Mouse (Mus musculus): ENCODE measurements around the gene Gm8356. TPM values are rescaled to one million over a fixed set of nuclear protein-coding genes. Genes with fewer than 3 reads are reported as not detected.
"Not testable (repeated sequence)": the region's sequence is repeated elsewhere in the genome, so short reads cannot be mapped to it uniquely, and the experiment has no call there.

The Gm8356 gene
- not detected in 2 replicates for polyA plus RNA-seq (2014; fragmentation: Nextera tagmentation; extraction: Ambion mirVana)

DNA sequence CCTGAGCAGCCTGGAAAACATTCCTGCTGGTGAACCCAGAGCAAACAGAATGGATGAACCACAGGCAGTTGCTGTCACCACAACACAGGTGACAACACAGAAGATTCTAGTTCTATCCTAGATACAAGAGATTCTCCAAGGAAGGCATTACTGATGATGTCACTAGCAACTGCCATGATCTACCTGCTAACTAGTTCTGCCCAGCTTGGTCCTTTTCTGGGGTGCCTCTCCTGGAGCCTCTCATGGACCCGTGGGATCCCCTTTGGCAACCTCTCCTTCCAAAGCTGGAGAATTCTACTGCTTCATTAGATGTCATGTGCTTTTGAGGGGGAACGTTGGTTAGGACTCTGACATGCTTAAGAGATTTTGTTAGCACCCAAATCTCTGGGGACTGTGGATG is at the start of gene Gm8356:
Gm8356 (minus strand) TSS at position 101 of the 400 bp plus-strand sequence.
- not testable (repeated sequence) for H3K27ac ChIP-seq (replicated peaks in 1 of 2; ENCODE audit: control insufficient read depth in 1 of 2, insufficient read depth in 1 of 2, low read depth in 2 of 2, low read length in 2 of 2); H3K4me3 ChIP-seq (ENCODE audit: control insufficient read depth in 1 of 2, insufficient read depth in 1 of 2, low read depth in 1 of 2, low read length in 2 of 2); H3K27me3 ChIP-seq (ENCODE audit: control insufficient read depth, insufficient read depth, low read length); H3K4me2 ChIP-seq (ENCODE audit: low read length); H3K9me3 ChIP-seq (ENCODE audit: control insufficient read depth, low read length); H3K36me3 ChIP-seq (ENCODE audit: control insufficient read depth, insufficient read depth, low read length); ATAC-seq (ENCODE audit: insufficient number of reproducible peaks, insufficient read depth, low FRiP score, low read depth); H3K4me1 ChIP-seq (ENCODE audit: control insufficient read depth in 2 of 2, insufficient read depth in 2 of 2, low read length in 2 of 2); H3K9ac ChIP-seq (ENCODE audit: low read length)
- no CpG with 5 or more reads among the region's 2 CpGs for WGBS

DNA sequence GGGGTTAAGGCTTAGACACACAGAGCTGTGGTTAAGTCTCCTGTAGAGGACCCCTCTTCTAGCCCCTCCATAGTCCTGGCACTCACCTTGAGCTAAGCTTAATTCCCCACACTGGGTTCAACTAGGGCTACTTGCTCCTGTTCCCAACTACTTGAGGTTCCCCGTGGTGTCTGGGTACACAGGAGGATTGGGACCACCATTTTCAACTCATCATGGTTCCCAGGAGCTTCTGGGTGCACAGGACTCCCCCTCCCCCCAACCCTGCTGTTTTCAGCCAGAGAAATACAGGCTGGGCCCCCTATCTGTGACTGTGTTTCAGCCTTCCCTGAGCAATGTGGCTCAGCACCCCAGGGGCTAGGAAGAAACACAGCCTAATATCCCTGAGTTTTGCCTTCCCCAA is 50.8 kb downstream of the Gm8356 start:
- H3K27me3 ChIP-seq (ENCODE audit: control insufficient read depth, insufficient read depth, low read length); H3K9ac ChIP-seq (ENCODE audit: low read length); ATAC-seq (ENCODE audit: insufficient number of reproducible peaks, insufficient read depth, low FRiP score, low read depth); H3K4me2 ChIP-seq (ENCODE audit: low read length); H3K36me3 ChIP-seq (ENCODE audit: control insufficient read depth, insufficient read depth, low read length); H3K4me1 ChIP-seq (ENCODE audit: control insufficient read depth in 2 of 2, insufficient read depth in 2 of 2, low read length in 2 of 2); H3K9me3 ChIP-seq (ENCODE audit: control insufficient read depth, low read length); H3K4me3 ChIP-seq (ENCODE audit: control insufficient read depth in 1 of 2, insufficient read depth in 1 of 2, low read depth in 1 of 2, low read length in 2 of 2); H3K27ac ChIP-seq (replicated peaks in 1 of 2; ENCODE audit: control insufficient read depth in 1 of 2, insufficient read depth in 1 of 2, low read depth in 2 of 2, low read length in 2 of 2): not testable (repeated sequence)
- 22% methylated on average over 1 of the region's 1 CpGs for WGBS

DNA sequence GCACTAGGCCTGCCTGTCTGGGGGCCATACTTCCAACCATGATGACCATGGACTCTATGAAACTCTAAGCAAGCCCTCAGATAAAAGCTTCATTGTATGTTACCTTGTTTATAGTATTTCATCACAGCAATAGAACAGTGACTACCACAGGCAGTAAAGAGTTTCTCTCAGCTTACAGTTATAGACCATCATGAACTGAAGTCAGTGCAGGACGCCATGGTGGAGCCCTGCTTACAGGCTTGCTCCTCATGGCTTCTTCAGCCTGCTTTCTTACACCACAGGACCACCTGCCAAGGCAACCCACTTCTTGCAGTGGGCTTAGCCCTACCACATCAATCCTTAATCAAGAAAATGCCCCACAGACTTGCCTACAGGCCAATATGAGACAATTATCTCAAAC is 51.5 kb downstream of the Gm8356 start:
- not testable (repeated sequence) for H3K4me3 ChIP-seq (ENCODE audit: control insufficient read depth in 1 of 2, insufficient read depth in 1 of 2, low read depth in 1 of 2, low read length in 2 of 2); H3K27me3 ChIP-seq (ENCODE audit: control insufficient read depth, insufficient read depth, low read length); H3K9ac ChIP-seq (ENCODE audit: low read length); ATAC-seq (ENCODE audit: insufficient number of reproducible peaks, insufficient read depth, low FRiP score, low read depth); H3K27ac ChIP-seq (replicated peaks in 1 of 2; ENCODE audit: control insufficient read depth in 1 of 2, insufficient read depth in 1 of 2, low read depth in 2 of 2, low read length in 2 of 2); H3K4me2 ChIP-seq (ENCODE audit: low read length); H3K4me1 ChIP-seq (ENCODE audit: control insufficient read depth in 2 of 2, insufficient read depth in 2 of 2, low read length in 2 of 2); H3K36me3 ChIP-seq (ENCODE audit: control insufficient read depth, insufficient read depth, low read length); H3K9me3 ChIP-seq (ENCODE audit: control insufficient read depth, low read length)
- no CpG with 5 or more reads among the region's 1 CpGs for WGBS

DNA sequence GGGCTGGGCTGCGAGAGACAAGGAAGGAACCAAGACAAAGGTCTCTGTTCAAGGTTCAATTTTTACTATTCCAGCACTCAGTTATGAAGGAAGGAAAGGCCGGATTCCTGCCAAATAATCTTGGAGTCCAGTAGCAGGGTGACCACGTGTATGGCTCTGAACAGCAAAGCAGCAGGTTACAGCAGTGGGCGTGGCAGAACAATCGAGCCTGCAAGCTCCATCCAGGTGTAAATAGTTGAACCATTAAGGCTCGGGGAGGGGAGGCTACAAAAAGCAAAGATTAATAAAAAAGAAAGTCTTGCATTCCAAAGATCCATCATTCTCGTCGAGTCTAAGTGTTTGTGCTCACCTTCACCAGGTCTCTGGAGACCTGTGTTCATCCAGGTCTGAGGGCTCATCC is 55.0 kb downstream of the Gm8356 start:
- H3K4me3 ChIP-seq (ENCODE audit: control insufficient read depth in 1 of 2, insufficient read depth in 1 of 2, low read depth in 1 of 2, low read length in 2 of 2); H3K9me3 ChIP-seq (ENCODE audit: control insufficient read depth, low read length); ATAC-seq (ENCODE audit: insufficient number of reproducible peaks, insufficient read depth, low FRiP score, low read depth); H3K4me1 ChIP-seq (ENCODE audit: control insufficient read depth in 2 of 2, insufficient read depth in 2 of 2, low read length in 2 of 2); H3K27me3 ChIP-seq (ENCODE audit: control insufficient read depth, insufficient read depth, low read length); H3K27ac ChIP-seq (replicated peaks in 1 of 2; ENCODE audit: control insufficient read depth in 1 of 2, insufficient read depth in 1 of 2, low read depth in 2 of 2, low read length in 2 of 2); H3K9ac ChIP-seq (ENCODE audit: low read length); H3K4me2 ChIP-seq (ENCODE audit: low read length); H3K36me3 ChIP-seq (ENCODE audit: control insufficient read depth, insufficient read depth, low read length): not testable (repeated sequence)
- 74% methylated on average over 7 of the region's 8 CpGs for WGBS

Other genes starting within 250 kb of the Gm8356 start
- 0.18 and 0.34 TPM in 2 replicates for gene Gm21103, start 232.4 kb downstream of the Gm8356 start, polyA plus RNA-seq (2014; fragmentation: Nextera tagmentation; extraction: Ambion mirVana)
- gene Gm3618, start 193.6 kb downstream of the Gm8356 start, polyA plus RNA-seq (2014; fragmentation: Nextera tagmentation; extraction: Ambion mirVana), result not detected in 2 replicates
- gene Gm16440, start 147.0 kb downstream of the Gm8356 start, polyA plus RNA-seq (2014; fragmentation: Nextera tagmentation; extraction: Ambion mirVana), result not detected in 2 replicates
- gene Gm3591, start 124.8 kb downstream of the Gm8356 start, polyA plus RNA-seq (2014; fragmentation: Nextera tagmentation; extraction: Ambion mirVana), result 1.8 and 6.5 TPM in 2 replicates
- gene Gm3594, start 92.7 kb downstream of the Gm8356 start, polyA plus RNA-seq (2014; fragmentation: Nextera tagmentation; extraction: Ambion mirVana), result not detected in 2 replicates
- gene Gm3629, start 53.3 kb upstream of the Gm8356 start, polyA plus RNA-seq (2014; fragmentation: Nextera tagmentation; extraction: Ambion mirVana), result 0.77 and 1.3 TPM in 2 replicates
- not detected in 2 replicates for gene Gm3460, start 85.1 kb upstream of the Gm8356 start, polyA plus RNA-seq (2014; fragmentation: Nextera tagmentation; extraction: Ambion mirVana)
- gene Gm10251, start 146.9 kb upstream of the Gm8356 start, polyA plus RNA-seq (2014; fragmentation: Nextera tagmentation; extraction: Ambion mirVana), result not detected in 2 replicates
- gene Gm8050, start 183.0 kb upstream of the Gm8356 start, polyA plus RNA-seq (2014; fragmentation: Nextera tagmentation; extraction: Ambion mirVana), result not detected in 2 replicates
- 8.3 and 13.3 TPM in 2 replicates for gene Gm3636, start 205.0 kb upstream of the Gm8356 start, polyA plus RNA-seq (2014; fragmentation: Nextera tagmentation; extraction: Ambion mirVana)
- gene Gm8362, start 237.1 kb upstream of the Gm8356 start, polyA plus RNA-seq (2014; fragmentation: Nextera tagmentation; extraction: Ambion mirVana), result not detected in 2 replicates